Mouse (Mus musculus): ENCODE results near the gene Ms4a4b. TPM values are rescaled to one million over a fixed set of nuclear protein-coding genes. Genes with fewer than 3 reads are reported as not detected.
"Not testable (repeated sequence)": the region's sequence is repeated elsewhere in the genome, so short reads cannot be mapped to it uniquely, and the experiment has no call there.

Ms4a4b gene
- total RNA-seq, 1 experiment: not detected

DNA sequence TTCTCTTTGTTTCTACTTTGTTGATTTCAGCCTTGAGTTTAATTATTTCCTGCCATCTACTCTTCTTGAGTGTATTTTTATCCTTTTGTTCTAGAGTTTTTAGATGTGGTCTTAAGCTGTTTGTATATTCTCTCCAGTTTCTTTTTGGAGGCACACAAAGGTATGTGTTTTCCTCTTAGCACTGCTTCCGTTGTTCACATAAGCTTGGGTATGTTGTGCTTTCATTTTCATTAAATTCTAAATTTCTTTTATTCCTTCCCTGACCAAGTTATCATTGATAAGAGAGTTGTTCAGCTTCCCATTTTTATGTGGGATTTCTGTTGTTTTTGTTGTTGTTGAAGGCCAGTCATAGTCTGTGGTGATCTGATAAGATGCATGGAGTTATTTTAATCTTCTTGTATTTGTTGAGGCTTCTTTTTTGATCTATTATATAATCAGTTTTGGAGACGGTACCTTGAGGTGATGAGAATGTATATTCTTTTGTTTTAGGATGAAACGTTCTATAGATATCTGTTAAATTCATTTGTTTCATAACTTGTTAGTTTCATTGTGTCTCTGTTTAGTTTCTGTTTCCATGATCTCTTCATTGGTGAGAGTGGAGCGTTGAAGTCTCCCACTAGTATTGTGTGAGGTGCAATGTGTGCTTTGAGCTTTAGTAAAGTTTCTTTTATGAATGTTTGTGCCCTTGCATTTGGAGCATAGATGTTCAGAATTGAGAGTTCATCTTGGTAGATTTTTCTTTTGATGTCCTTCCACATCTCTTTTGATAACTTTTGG lies 8.1 kb upstream of the Ms4a4b start:
- Histone ChIP-seq H3K27ac (ENCODE audit: insufficient read depth, low read depth, low read length, poor library complexity, severe bottlenecking) (no peak overlapping the region), H3K9ac (ENCODE audit: insufficient read depth, low read depth, low read length, poor library complexity, severe bottlenecking) (no peak overlapping the region), H3K9me3 (ENCODE audit: control insufficient read depth, insufficient read depth, low read depth, low read length) (no peaks in the 10 kb centered on the region), H3K4me1 (ENCODE audit: control insufficient read depth in 2 of 2, insufficient read depth in 2 of 2, low read length in 2 of 2, poor library complexity in 1 of 2) (no peaks in the 10 kb centered on the region), H3K36me3 (ENCODE audit: control insufficient read depth, insufficient read depth, low read length, poor library complexity, severe bottlenecking) (no peaks in the 10 kb centered on the region), H3K4me3 (ENCODE audit: insufficient read depth in 1 of 2, low read depth in 1 of 2, low read length in 2 of 2, poor library complexity in 1 of 2, severe bottlenecking in 1 of 2) (no peak overlapping the region)
- DNase-seq (ENCODE audit: low read depth, low spot score): no peak
- TF ChIP-seq ZNF384 (IDR thresholded peaks at IDR 0.05; ENCODE audit: low read depth, low read length) (no peak), HCFC1 (IDR thresholded peaks at IDR 0.05; ENCODE audit: borderline replicate concordance, insufficient read depth, low read length) (no peak), MAFK (IDR thresholded peaks at IDR 0.05; ENCODE audit: insufficient read depth, low read depth, low read length) (no peak), ZC3H11A (IDR thresholded peaks at IDR 0.05; ENCODE audit: borderline replicate concordance, low read depth, low read length) (no peak), CHD2 (IDR thresholded peaks at IDR 0.05; ENCODE audit: low read depth, low read length) (no peak)
- in situ Hi-C loops (cut with MboI; ENCODE audit: low sequenced_read_pairs in 2 of 2, unreplicated experiment in 2 of 2): no loop called here

DNA sequence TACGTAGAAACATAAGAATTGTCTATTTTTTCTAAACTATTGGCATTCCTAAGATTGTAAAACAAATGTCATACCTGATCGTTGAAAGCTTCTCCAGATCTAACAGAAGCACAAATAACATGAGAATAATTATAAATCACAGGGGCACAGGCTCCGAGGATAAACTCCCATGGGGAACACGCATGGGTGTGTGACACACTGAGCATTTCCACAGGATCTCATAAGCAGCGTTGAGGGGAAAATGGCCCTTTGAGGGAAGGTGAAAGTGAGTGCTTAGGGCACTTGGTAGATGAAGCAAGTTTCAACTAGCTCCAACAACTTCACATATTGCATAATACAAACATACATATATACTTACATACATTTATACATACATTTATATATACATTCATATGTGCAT lies 611 bp downstream of the Ms4a4b start:
- H3K36me3 ChIP-seq (ENCODE audit: control insufficient read depth, insufficient read depth, low read length, poor library complexity, severe bottlenecking): no peaks in the 10 kb centered on the region
- TF ChIP-seq ZC3H11A (IDR thresholded peaks at IDR 0.05; ENCODE audit: borderline replicate concordance, low read depth, low read length) (no peak), HCFC1 (IDR thresholded peaks at IDR 0.05; ENCODE audit: borderline replicate concordance, insufficient read depth, low read length) (no peak), MAFK (IDR thresholded peaks at IDR 0.05; ENCODE audit: insufficient read depth, low read depth, low read length) (no peak), CHD2 (IDR thresholded peaks at IDR 0.05; ENCODE audit: low read depth, low read length) (no peak)
- H3K9ac ChIP-seq (ENCODE audit: insufficient read depth, low read depth, low read length, poor library complexity, severe bottlenecking): no peak overlapping the region
- no peak overlapping the region for H3K27ac ChIP-seq (ENCODE audit: insufficient read depth, low read depth, low read length, poor library complexity, severe bottlenecking)
- H3K4me1 ChIP-seq (ENCODE audit: control insufficient read depth in 2 of 2, insufficient read depth in 2 of 2, low read length in 2 of 2, poor library complexity in 1 of 2): no peaks in the 10 kb centered on the region
- in situ Hi-C loops (cut with MboI; ENCODE audit: low sequenced_read_pairs in 2 of 2, unreplicated experiment in 2 of 2): no loop called here
- DNase-seq (ENCODE audit: low read depth, low spot score): no peak
- H3K4me3 ChIP-seq (ENCODE audit: insufficient read depth in 1 of 2, low read depth in 1 of 2, low read length in 2 of 2, poor library complexity in 1 of 2, severe bottlenecking in 1 of 2): no peak overlapping the region
- no peaks in the 10 kb centered on the region for H3K9me3 ChIP-seq (ENCODE audit: control insufficient read depth, insufficient read depth, low read depth, low read length)

DNA sequence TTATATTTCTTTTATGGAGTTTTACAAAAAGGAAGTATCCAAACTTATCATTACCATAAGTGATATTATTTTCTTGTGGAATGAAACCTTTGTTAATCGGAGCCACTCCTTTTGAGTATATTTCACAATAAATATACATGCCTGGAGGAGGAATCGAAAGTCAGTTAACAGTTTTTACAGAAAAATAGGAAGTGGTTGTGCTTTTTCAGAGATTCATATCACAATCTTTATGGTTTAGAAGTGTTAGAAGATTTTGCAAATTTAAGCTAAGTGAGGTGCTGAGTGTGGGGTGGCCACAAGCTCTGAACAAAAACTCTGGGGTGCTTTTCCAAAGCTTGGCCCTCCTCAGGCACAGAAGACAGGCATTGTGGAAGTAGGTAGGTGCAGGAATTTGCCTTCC lies 3.9 kb downstream of the Ms4a4b start:
- Histone ChIP-seq H3K36me3 (ENCODE audit: control insufficient read depth, insufficient read depth, low read length, poor library complexity, severe bottlenecking) (no peaks in the 10 kb centered on the region), H3K4me1 (ENCODE audit: control insufficient read depth in 2 of 2, insufficient read depth in 2 of 2, low read length in 2 of 2, poor library complexity in 1 of 2) (no peaks in the 10 kb centered on the region), H3K27ac (ENCODE audit: insufficient read depth, low read depth, low read length, poor library complexity, severe bottlenecking) (no peak overlapping the region), H3K9ac (ENCODE audit: insufficient read depth, low read depth, low read length, poor library complexity, severe bottlenecking) (no peak overlapping the region), H3K9me3 (ENCODE audit: control insufficient read depth, insufficient read depth, low read depth, low read length) (no peaks in the 10 kb centered on the region), H3K4me3 (ENCODE audit: insufficient read depth in 1 of 2, low read depth in 1 of 2, low read length in 2 of 2, poor library complexity in 1 of 2, severe bottlenecking in 1 of 2) (no peak overlapping the region)
- TF ChIP-seq ZNF384 (IDR thresholded peaks at IDR 0.05; ENCODE audit: low read depth, low read length) (no peak), ZC3H11A (IDR thresholded peaks at IDR 0.05; ENCODE audit: borderline replicate concordance, low read depth, low read length) (no peak)
- in situ Hi-C loops (cut with MboI; ENCODE audit: low sequenced_read_pairs in 2 of 2, unreplicated experiment in 2 of 2): no loop called here
- DNase-seq (ENCODE audit: low read depth, low spot score): no peak

DNA sequence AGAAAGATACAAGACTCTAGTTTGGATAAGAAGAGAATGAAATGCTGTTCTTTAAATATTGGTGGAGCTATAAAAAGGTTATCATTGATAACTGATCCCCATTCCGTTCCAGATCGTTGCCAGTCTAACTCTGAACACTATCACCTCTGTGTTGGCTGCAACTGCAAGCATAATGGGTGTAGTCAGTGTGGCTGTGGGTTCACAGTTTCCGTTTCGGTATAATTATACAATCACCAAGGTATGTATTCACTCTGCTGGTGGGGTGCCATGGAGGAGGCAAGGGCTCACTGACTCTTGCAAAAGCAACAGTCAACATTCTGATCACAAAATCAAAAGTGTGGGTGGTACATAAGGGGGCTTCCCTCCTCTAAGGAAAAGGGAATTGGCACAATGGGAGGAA lies 15.7 kb downstream of the Ms4a4b start:
- H3K4me1 ChIP-seq (ENCODE audit: control insufficient read depth in 2 of 2, insufficient read depth in 2 of 2, low read length in 2 of 2, poor library complexity in 1 of 2); H3K9ac ChIP-seq (ENCODE audit: insufficient read depth, low read depth, low read length, poor library complexity, severe bottlenecking); H3K36me3 ChIP-seq (ENCODE audit: control insufficient read depth, insufficient read depth, low read length, poor library complexity, severe bottlenecking); H3K9me3 ChIP-seq (ENCODE audit: control insufficient read depth, insufficient read depth, low read depth, low read length); H3K4me3 ChIP-seq (ENCODE audit: insufficient read depth in 1 of 2, low read depth in 1 of 2, low read length in 2 of 2, poor library complexity in 1 of 2, severe bottlenecking in 1 of 2); in situ Hi-C loops (cut with MboI; ENCODE audit: low sequenced_read_pairs in 2 of 2, unreplicated experiment in 2 of 2); H3K27ac ChIP-seq (ENCODE audit: insufficient read depth, low read depth, low read length, poor library complexity, severe bottlenecking); DNase-seq (ENCODE audit: low read depth, low spot score): not testable (repeated sequence)

DNA sequence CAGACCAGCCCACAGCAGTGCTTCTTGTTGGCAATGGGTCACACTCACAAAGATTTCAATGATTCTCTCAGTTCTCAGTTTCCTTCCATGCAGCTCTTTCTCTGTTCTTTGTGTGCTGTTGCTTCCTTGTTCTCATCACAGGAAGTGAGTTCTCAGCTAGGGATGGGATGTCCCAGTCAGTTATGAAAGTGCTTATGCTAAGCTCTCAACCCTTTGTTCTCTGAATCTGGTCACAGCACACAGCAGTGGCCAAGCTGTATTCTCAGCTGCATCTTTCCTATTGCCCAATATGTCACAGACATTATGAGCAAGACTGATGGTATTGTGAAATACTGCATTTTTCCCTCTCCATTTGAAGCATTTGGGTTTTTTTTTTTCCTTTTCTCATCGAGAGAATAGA lies 21.4 kb downstream of the Ms4a4b start:
- H3K9me3 ChIP-seq (ENCODE audit: control insufficient read depth, insufficient read depth, low read depth, low read length); DNase-seq (ENCODE audit: low read depth, low spot score); H3K4me3 ChIP-seq (ENCODE audit: insufficient read depth in 1 of 2, low read depth in 1 of 2, low read length in 2 of 2, poor library complexity in 1 of 2, severe bottlenecking in 1 of 2); H3K27ac ChIP-seq (ENCODE audit: insufficient read depth, low read depth, low read length, poor library complexity, severe bottlenecking); H3K4me1 ChIP-seq (ENCODE audit: control insufficient read depth in 2 of 2, insufficient read depth in 2 of 2, low read length in 2 of 2, poor library complexity in 1 of 2); H3K9ac ChIP-seq (ENCODE audit: insufficient read depth, low read depth, low read length, poor library complexity, severe bottlenecking); in situ Hi-C loops (cut with MboI; ENCODE audit: low sequenced_read_pairs in 2 of 2, unreplicated experiment in 2 of 2); H3K36me3 ChIP-seq (ENCODE audit: control insufficient read depth, insufficient read depth, low read length, poor library complexity, severe bottlenecking): not testable (repeated sequence)
